ENCODE assay signal across 25 mouse cellular contexts in genomic region chr2:131319401-131319800, GRCm38 (mm10).
"Had no signal": no experiment of that assay in that cellular context is flagged by ENCODE, and none has a peak within 500 bp of the region (broad histone marks: within the 10 kb centered on the region; RNA-seq: fewer than 3 reads in every experiment).

No protein-coding gene starts in this region.

- H3K9ac ChIP-seq: heart, embryonic 12.5 days; hindbrain, embryonic 13.5 days; hindbrain, embryonic 15.5 days; intestine, embryonic 15.5 days; kidney, embryonic 15.5 days; limb, embryonic 13.5 days; limb, embryonic 15.5 days; liver, embryonic 12.5 days; liver, embryonic 14.5 days had no signal

- H3K27ac ChIP-seq: heart, embryonic 10.5 days; hindbrain, embryonic 13.5 days; hindbrain, embryonic 15.5 days; intestine, embryonic 15.5 days; kidney, embryonic 15.5 days; kidney, postnatal 0 days; limb, embryonic 13.5 days; limb, embryonic 15.5 days; liver, embryonic 12.5 days; liver, embryonic 14.5 days had no signal

- H3K9me3 ChIP-seq: heart, embryonic 10.5 days; hindbrain, embryonic 15.5 days; intestine, embryonic 15.5 days; kidney, embryonic 15.5 days; limb, embryonic 15.5 days; liver, embryonic 12.5 days had no signal

- H3K36me3 ChIP-seq: heart, embryonic 10.5 days; hindbrain, embryonic 15.5 days; intestine, embryonic 15.5 days; kidney, embryonic 15.5 days; limb, embryonic 15.5 days; liver, embryonic 12.5 days had no signal

- H3K4me3 ChIP-seq: heart, embryonic 10.5 days; heart, embryonic 12.5 days; hindbrain, embryonic 13.5 days; hindbrain, embryonic 15.5 days; intestine, embryonic 15.5 days; kidney, embryonic 15.5 days; limb, embryonic 13.5 days; limb, embryonic 15.5 days; liver, embryonic 12.5 days had no signal

- H3K4me1 ChIP-seq: heart, embryonic 10.5 days; hindbrain, embryonic 15.5 days; intestine, embryonic 15.5 days; kidney, embryonic 15.5 days had no signal

- DNase-seq: gastrocnemius, postnatal 14 days; gastrocnemius, postnatal 36 days; heart, adult 18-20 months; heart, postnatal 10 days; heart, postnatal 36 days; kidney, adult 2 months; kidney, adult 9 months; kidney, postnatal 14 days; kidney, postnatal 36 days; layer of hippocampus, adult 9-11 months; layer of hippocampus, postnatal 36 days; left cerebral cortex, postnatal 4 days had no signal

- H3K4me2 ChIP-seq: heart, embryonic 12.5 days; hindbrain, embryonic 13.5 days; hindbrain, embryonic 15.5 days; intestine, embryonic 15.5 days; kidney, embryonic 15.5 days; limb, embryonic 13.5 days; limb, embryonic 15.5 days; liver, embryonic 12.5 days had no signal

- H3K27me3 ChIP-seq: heart, embryonic 12.5 days; hindbrain, embryonic 13.5 days; hindbrain, embryonic 15.5 days; intestine, embryonic 15.5 days; kidney, embryonic 15.5 days; limb, embryonic 13.5 days; limb, embryonic 15.5 days; liver, embryonic 12.5 days had no signal

- ATAC-seq: inflammation-experienced regulatory T-cells, adult 6 months; intestine, embryonic 15.5 days; intestine, postnatal 0 days; liver, embryonic 12.5 days had no signal
